Mouse (Mus musculus) hindbrain, embryonic 14.5 days (tissue): Measurements from ENCODE around the gene Gm42742. TPM values are rescaled to one million over a fixed set of nuclear protein-coding genes. Genes with fewer than 3 reads are reported as not detected.
A peak's percentile ranks its signal among the peaks of the same experiment; 100 is the strongest.

Experiments
- ATAC-seq: fragments of 200-750 bp; cut with Nextera tagmentation; 2 replicates; pipeline ENCODE4 v1.8.0; 2017; ENCODE audit warnings: moderate number of reproducible peaks, mild to moderate bottlenecking, moderate TSS enrichment, moderate library complexity; ENCODE audit not compliant: low FRiP score
- DNase-seq: peaks from one replicate; pipeline ENCODE4 v3.0.0-alpha.2; 2015; ENCODE audit warnings: low spot score
- H3K27ac ChIP-seq: fragments of 300-500 bp; sonication (generic); 2 replicates; pipeline ENCODE4 v1.5.1; 2014; ENCODE audit warnings: mild to moderate bottlenecking, moderate library complexity
- H3K27me3 ChIP-seq: fragments of 300-500 bp; sonication (generic); 2 replicates; pipeline ENCODE4 v1.6.1; 2014; ENCODE audit warnings: mild to moderate bottlenecking, low read length, mixed read lengths; ENCODE audit not compliant: control insufficient read depth, insufficient read depth
- H3K36me3 ChIP-seq: fragments of 300-500 bp; sonication (generic); replicated peaks from 2 replicates; pipeline ENCODE4 v1.6.1; 2014; ENCODE audit not compliant: control insufficient read depth, insufficient read depth
- H3K4me1 ChIP-seq: fragments of 300-500 bp; sonication (generic); replicated peaks from 2 replicates; pipeline ENCODE4 v1.6.1; 2014; ENCODE audit warnings: antibody characterized with exemption, low read length, mixed read lengths; ENCODE audit not compliant: control insufficient read depth, insufficient read depth
- H3K4me2 ChIP-seq: fragments of 300-500 bp; sonication (generic); replicated peaks from 2 replicates; pipeline ENCODE4 v1.6.1; 2014; ENCODE audit warnings: mild to moderate bottlenecking, moderate library complexity
- H3K4me3 ChIP-seq: fragments of 300-500 bp; sonication (generic); replicated peaks from 2 replicates; pipeline ENCODE4 v1.5.1; 2014; ENCODE audit warnings: mild to moderate bottlenecking, low read length
- H3K9ac ChIP-seq: fragments of 300-500 bp; sonication (generic); 2 replicates; pipeline ENCODE4 v1.6.1; 2014
- H3K9me3 ChIP-seq: fragments of 300-500 bp; sonication (generic); 2 replicates; pipeline ENCODE4 v1.6.1; 2016; ENCODE audit warnings: low read length; ENCODE audit not compliant: control insufficient read depth
- WGBS: fragments of 180-500 bp; shearing (Covaris S2); extraction: QIAGEN DNeasy Blood & Tissue Kit; methylation state at CpG from one replicate; pipeline ENCODE4 v1.1.7; 2014; 5-methylcytosine and 5-hydroxymethylcytosine counted together
- microRNA-seq: library from miRNA; unstranded; fragments of <30 nt; microRNA quantifications from one replicate; pipeline ENCODE4, GENCODE M21; 2016
- polyA plus RNA-seq: library from polyadenylated mRNA; unstranded; fragments of >200 nt; fragmentation: Nextera tagmentation; extraction: Ambion mirVana; gene quantifications from 2 replicates; pipeline ENCODE4 v1.2.1, GENCODE M21; 2014

The Gm42742 gene
- polyA plus RNA-seq, 1 experiment from 2014 or later: 52.3 TPM

GRCm38 (mm10) chr7:126975493-126975892, 45.4 kb downstream of the Gm42742 start:
- 9% methylated on average over 8 of the region's 8 CpGs for WGBS
- no peak for DNase-seq
- ATAC-seq: peak; percentile 18; the same call in 1 of the 2 replicates

GRCm38 (mm10) chr7:126967361-126967760, 53.5 kb downstream of the Gm42742 start:
- Histone ChIP-seq H3K9ac (no peak overlapping the region), H3K4me3 (no peak overlapping the region), H3K4me1 (no peaks in the 10 kb centered on the region), H3K4me2 (no peak overlapping the region), H3K36me3 (peaks cover 88% of the 10 kb centered on the region), H3K9me3 (no peaks in the 10 kb centered on the region), H3K27ac (no peak overlapping the region), H3K27me3 (0 out of 2 replicates have a peak, but pooled peaks cover under 1% of the 10 kb centered on the region)
- ATAC-seq (no peak), DNase-seq (no peak)
- WGBS: 75% methylated on average over 6 of the region's 6 CpGs

More at GRCm38 (mm10) chr7:126975493-126975892, 45.4 kb downstream of the Gm42742 start:
- Histone ChIP-seq H3K36me3 (peaks cover 44% of the 10 kb centered on the region), H3K4me3 (peak overlapping the region; percentile 86), H3K9ac (0 out of 2 replicates have a peak overlapping the region, but pooled peaks have one; percentile 97), H3K4me2 (peak overlapping the region; percentile 85), H3K27me3 (no peaks in the 10 kb centered on the region), H3K9me3 (no peaks in the 10 kb centered on the region), H3K4me1 (peaks cover 8% of the 10 kb centered on the region), H3K27ac (peak overlapping the region; percentile 96)

GRCm38 (mm10) chr7:126965568-126965967, 55.3 kb downstream of the Gm42742 start:
- no peaks in the 10 kb centered on the region for H3K9me3 ChIP-seq
- no peak overlapping the region for H3K9ac ChIP-seq
- 62% methylated on average over 3 of the region's 3 CpGs for WGBS
- DNase-seq: no peak
- H3K4me1 ChIP-seq: no peaks in the 10 kb centered on the region
- H3K36me3 ChIP-seq: peaks cover 89% of the 10 kb centered on the region
- H3K27me3 ChIP-seq: 0 out of 2 replicates have a peak, but pooled peaks cover 10% of the 10 kb centered on the region
- H3K27ac ChIP-seq: no peak overlapping the region
- H3K4me3 ChIP-seq: no peak overlapping the region
- no peak for ATAC-seq
- no peak overlapping the region for H3K4me2 ChIP-seq

Small RNAs within 50 kb of the gene (microRNA-seq; reads per million reads assigned to microRNA genes)
- gene Gm44343: not detected

Other genes with a start within 250 kb of the Gm42742 start
- 206 and 218 TPM in 2 replicates for gene Ypel3, start 244.1 kb downstream of the Gm42742 start, polyA plus RNA-seq
- gene Tbx6, start 239.6 kb downstream of the Gm42742 start, polyA plus RNA-seq: 0.21 and 0.26 TPM in 2 replicates
- gene Ppp4c, start 228.6 kb downstream of the Gm42742 start, polyA plus RNA-seq: 177 and 182 TPM in 2 replicates
- 53.2 and 54.7 TPM in 2 replicates for gene Fam57b, start 223.4 kb downstream of the Gm42742 start, polyA plus RNA-seq
- 0.74 TPM in 1 of 2 replicates, not detected in the other for gene 4930451I11Rik, start 189.5 kb downstream of the Gm42742 start, polyA plus RNA-seq
- gene Doc2a, start 173.7 kb downstream of the Gm42742 start, polyA plus RNA-seq: 16.5 and 25.7 TPM in 2 replicates
- 10.1 and 11.1 TPM in 2 replicates for gene Hirip3, start 159.1 kb downstream of the Gm42742 start, polyA plus RNA-seq
- gene Ino80e, start 158.7 kb downstream of the Gm42742 start, polyA plus RNA-seq: 93.7 and 95.3 TPM in 2 replicates
- 36.4 and 37.2 TPM in 2 replicates for gene Taok2, start 136.4 kb downstream of the Gm42742 start, polyA plus RNA-seq
- 28.0 and 29.3 TPM in 2 replicates for gene Tmem219, start 98.2 kb downstream of the Gm42742 start, polyA plus RNA-seq
- gene Kctd13, start 92.2 kb downstream of the Gm42742 start, polyA plus RNA-seq: 102 and 104 TPM in 2 replicates
- gene Asphd1, start 71.5 kb downstream of the Gm42742 start, polyA plus RNA-seq: 8.0 and 10.9 TPM in 2 replicates
- gene Sez6l2, start 70.5 kb downstream of the Gm42742 start, polyA plus RNA-seq: 68.9 and 70.1 TPM in 2 replicates
- 110 and 118 TPM in 2 replicates for gene Cdipt, start 45.2 kb downstream of the Gm42742 start, polyA plus RNA-seq
- gene Cdiptos, start 45.0 kb downstream of the Gm42742 start, polyA plus RNA-seq: 0.98 and 1.0 TPM in 2 replicates
- gene Mvp, start 6.5 kb downstream of the Gm42742 start, polyA plus RNA-seq: 3.4 and 4.0 TPM in 2 replicates
- 0.70 TPM in 1 of 2 replicates, not detected in the other for gene Pagr1b, start 4.6 kb downstream of the Gm42742 start, polyA plus RNA-seq
- 31.5 and 38.6 TPM in 2 replicates for gene Pagr1a, start 3.7 kb downstream of the Gm42742 start, polyA plus RNA-seq
- 46.7 and 57.0 TPM in 2 replicates for gene Prrt2, start 114 bp upstream of the Gm42742 start, polyA plus RNA-seq
- gene Maz, start 5.9 kb upstream of the Gm42742 start, polyA plus RNA-seq: 68.6 and 73.1 TPM in 2 replicates
- 20.3 and 24.6 TPM in 2 replicates for gene Kif22, start 21.4 kb upstream of the Gm42742 start, polyA plus RNA-seq
- not detected in 2 replicates for gene Zg16, start 66.2 kb upstream of the Gm42742 start, polyA plus RNA-seq
- 1.7 and 1.9 TPM in 2 replicates for gene AI467606, start 70.3 kb upstream of the Gm42742 start, polyA plus RNA-seq
- gene Qprt, start 101.1 kb upstream of the Gm42742 start, polyA plus RNA-seq: 0.55 and 0.87 TPM in 2 replicates
- not detected in 2 replicates for gene Spn, start 116.7 kb upstream of the Gm42742 start, polyA plus RNA-seq
- 63.7 and 64.9 TPM in 2 replicates for gene Cd2bp2, start 175.0 kb upstream of the Gm42742 start, polyA plus RNA-seq
- gene Tbc1d10b, start 187.4 kb upstream of the Gm42742 start, polyA plus RNA-seq: 24.6 and 33.0 TPM in 2 replicates
- gene Mylpf, start 187.8 kb upstream of the Gm42742 start, polyA plus RNA-seq: 2.2 and 2.8 TPM in 2 replicates
- gene Zfp553, start 212.0 kb upstream of the Gm42742 start, polyA plus RNA-seq: 25.0 TPM in 2 replicates
- gene Sept1, start 212.0 kb upstream of the Gm42742 start, polyA plus RNA-seq: 8.3 and 9.2 TPM in 2 replicates
- 63.4 and 63.5 TPM in 2 replicates for gene Zfp771, start 223.2 kb upstream of the Gm42742 start, polyA plus RNA-seq
- 119 and 126 TPM in 2 replicates for gene Dctpp1, start 239.6 kb upstream of the Gm42742 start, polyA plus RNA-seq